Mouse (Mus musculus): Measurements from ENCODE around the gene Cnpy3.

- TF ChIP-seq CTCF (IDR thresholded peaks at IDR 0.05; ENCODE audit: borderline replicate concordance, insufficient read depth, low read length) (peak; percentile 33; the same call in 1 of the 2 replicates), POLR2A (IDR thresholded peaks at IDR 0.05; ENCODE audit: low read depth, low read length) (no peak)
Observed at GRCm38 (mm10) chr17:46736160-46736559, 15.9 kb downstream of the Cnpy3 start.

All from embryonic fibroblast, embryonic 13.5 days (primary cell).